Mouse (Mus musculus): Measurements from ENCODE around the gene Arhgap10. TPM values are rescaled to one million over a fixed set of nuclear protein-coding genes. Genes with fewer than 3 reads are reported as not detected.

The Arhgap10 gene
- total and polyA plus RNA-seq, 2 experiments from 2014 or later: 23.6 to 33.3 TPM

GRCm38 (mm10) chr8:77223123-77223522 lies 294.6 kb downstream of the Arhgap10 start:
- H3K4me2 ChIP-seq (ENCODE audit: low read depth, low read length): no peak overlapping the region
- H3K9ac ChIP-seq (replicated peaks; ENCODE audit: low read depth, low read length): no peak overlapping the region
- WGBS: 40% methylated on average over 4 of the region's 4 CpGs
- ATAC-seq (ENCODE audit: insufficient read depth, low read depth) (peak; percentile 73), DNase-seq (ENCODE audit: low spot score) (peak; percentile 26)
- H3K9me3 ChIP-seq (replicated peaks; ENCODE audit: control insufficient read depth, low read length): no peaks in the 10 kb centered on the region
- H3K36me3 ChIP-seq (replicated peaks; ENCODE audit: control insufficient read depth, insufficient read depth, low read length): no peaks in the 10 kb centered on the region
- H3K4me3 ChIP-seq (ENCODE audit: low read depth, low read length): no peak overlapping the region
- no peaks in the 10 kb centered on the region for H3K4me1 ChIP-seq (ENCODE audit: control insufficient read depth, insufficient read depth)
- H3K27ac ChIP-seq (ENCODE audit: low read depth): no peak overlapping the region
- H3K27me3 ChIP-seq (ENCODE audit: control insufficient read depth, insufficient read depth, low read length): no peaks in the 10 kb centered on the region
- TF ChIP-seq EP300 (IDR thresholded peaks at IDR 0.05; ENCODE audit: low read depth) (no peak), CTCF (IDR thresholded peaks at IDR 0.05; ENCODE audit: low read depth) (peak; percentile 31)

GRCm38 (mm10) chr8:77215191-77215590 lies 302.6 kb downstream of the Arhgap10 start:
- ATAC-seq (ENCODE audit: insufficient read depth, low read depth) (no peak), DNase-seq (ENCODE audit: low spot score) (no peak)
- WGBS: 66% methylated on average over 6 of the region's 6 CpGs
- peaks cover 7% of the 10 kb centered on the region; the same call in 1 of the 2 replicates for H3K4me1 ChIP-seq (ENCODE audit: control insufficient read depth, insufficient read depth)
- no peaks in the 10 kb centered on the region for H3K27me3 ChIP-seq (ENCODE audit: control insufficient read depth, insufficient read depth, low read length)
- no peak overlapping the region for H3K4me2 ChIP-seq (ENCODE audit: low read depth, low read length)
- TF ChIP-seq CTCF (IDR thresholded peaks at IDR 0.05; ENCODE audit: low read depth): no peak
- no peak for TF ChIP-seq EP300 (IDR thresholded peaks at IDR 0.05; ENCODE audit: low read depth)
- H3K9ac ChIP-seq (replicated peaks; ENCODE audit: low read depth, low read length): no peak overlapping the region
- no peak overlapping the region for H3K4me3 ChIP-seq (ENCODE audit: low read depth, low read length)
- H3K36me3 ChIP-seq (replicated peaks; ENCODE audit: control insufficient read depth, insufficient read depth, low read length): no peaks in the 10 kb centered on the region
- no peak overlapping the region for H3K27ac ChIP-seq (ENCODE audit: low read depth)
- no peaks in the 10 kb centered on the region for H3K9me3 ChIP-seq (replicated peaks; ENCODE audit: control insufficient read depth, low read length)

GRCm38 (mm10) chr8:77214665-77215064 lies 303.1 kb downstream of the Arhgap10 start:
- H3K9me3 ChIP-seq (replicated peaks; ENCODE audit: control insufficient read depth, low read length): no peaks in the 10 kb centered on the region
- H3K9ac ChIP-seq (replicated peaks; ENCODE audit: low read depth, low read length): no peak overlapping the region
- H3K4me2 ChIP-seq (ENCODE audit: low read depth, low read length): no peak overlapping the region
- TF ChIP-seq EP300 (IDR thresholded peaks at IDR 0.05; ENCODE audit: low read depth): no peak
- TF ChIP-seq CTCF (IDR thresholded peaks at IDR 0.05; ENCODE audit: low read depth): no peak
- H3K27me3 ChIP-seq (ENCODE audit: control insufficient read depth, insufficient read depth, low read length): no peaks in the 10 kb centered on the region
- peaks cover 7% of the 10 kb centered on the region; the same call in 1 of the 2 replicates for H3K4me1 ChIP-seq (ENCODE audit: control insufficient read depth, insufficient read depth)
- WGBS: 40% methylated on average over 8 of the region's 8 CpGs
- no peak overlapping the region for H3K4me3 ChIP-seq (ENCODE audit: low read depth, low read length)
- no peaks in the 10 kb centered on the region for H3K36me3 ChIP-seq (replicated peaks; ENCODE audit: control insufficient read depth, insufficient read depth, low read length)
- peak; percentile 66 for DNase-seq (ENCODE audit: low spot score)
- ATAC-seq (ENCODE audit: insufficient read depth, low read depth): no peak
- no peak overlapping the region for H3K27ac ChIP-seq (ENCODE audit: low read depth)

- ATAC-seq (ENCODE audit: insufficient read depth, low read depth) (no peak), DNase-seq (ENCODE audit: low spot score) (no peak)
- 72% methylated on average over 3 of the region's 3 CpGs for WGBS
- Histone ChIP-seq H3K27ac (ENCODE audit: low read depth) (no peak overlapping the region), H3K27me3 (ENCODE audit: control insufficient read depth, insufficient read depth, low read length) (no peaks in the 10 kb centered on the region), H3K9me3 (replicated peaks; ENCODE audit: control insufficient read depth, low read length) (no peaks in the 10 kb centered on the region), H3K4me3 (ENCODE audit: low read depth, low read length) (no peak overlapping the region), H3K9ac (replicated peaks; ENCODE audit: low read depth, low read length) (no peak overlapping the region), H3K36me3 (replicated peaks; ENCODE audit: control insufficient read depth, insufficient read depth, low read length) (no peaks in the 10 kb centered on the region), H3K4me1 (ENCODE audit: control insufficient read depth, insufficient read depth) (peaks cover 7% of the 10 kb centered on the region; the same call in 1 of the 2 replicates), H3K4me2 (ENCODE audit: low read depth, low read length) (no peak overlapping the region)
- TF ChIP-seq CTCF (IDR thresholded peaks at IDR 0.05; ENCODE audit: low read depth) (no peak), EP300 (IDR thresholded peaks at IDR 0.05; ENCODE audit: low read depth) (no peak)
Measured at GRCm38 (mm10) chr8:77213893-77214464, 303.8 kb downstream of the Arhgap10 start.

- Histone ChIP-seq H3K27ac (ENCODE audit: low read depth) (no peak overlapping the region), H3K27me3 (ENCODE audit: control insufficient read depth, insufficient read depth, low read length) (no peaks in the 10 kb centered on the region), H3K36me3 (replicated peaks; ENCODE audit: control insufficient read depth, insufficient read depth, low read length) (no peaks in the 10 kb centered on the region), H3K4me2 (ENCODE audit: low read depth, low read length) (no peak overlapping the region), H3K4me1 (ENCODE audit: control insufficient read depth, insufficient read depth) (peaks cover 2% of the 10 kb centered on the region; the same call in 1 of the 2 replicates), H3K9ac (replicated peaks; ENCODE audit: low read depth, low read length) (no peak overlapping the region), H3K4me3 (ENCODE audit: low read depth, low read length) (no peak overlapping the region), H3K9me3 (replicated peaks; ENCODE audit: control insufficient read depth, low read length) (no peaks in the 10 kb centered on the region)
- WGBS: 77% methylated on average over 3 of the region's 3 CpGs
- TF ChIP-seq EP300 (IDR thresholded peaks at IDR 0.05; ENCODE audit: low read depth) (no peak), CTCF (IDR thresholded peaks at IDR 0.05; ENCODE audit: low read depth) (no peak)
- DNase-seq (ENCODE audit: low spot score): no peak
- no peak for ATAC-seq (ENCODE audit: insufficient read depth, low read depth)
Measured at GRCm38 (mm10) chr8:77209297-77209696, 308.5 kb downstream of the Arhgap10 start.

Other genes with a start within 250 kb of the Arhgap10 start
- 13.8 and 15.1 TPM in 2 replicates for gene Prmt9, start 31.4 kb upstream of the Arhgap10 start, total RNA-seq (2014; rRNA removed; ENCODE audit: low replicate concordance)
- gene Prmt9, start 31.4 kb upstream of the Arhgap10 start, polyA plus RNA-seq (2015; fragmentation: Nextera tagmentation; extraction: Ambion mirVana): 13.3 and 14.9 TPM in 2 replicates
- gene Tmem184c, start 92.7 kb upstream of the Arhgap10 start, total RNA-seq (2014; rRNA removed; ENCODE audit: low replicate concordance): 11.9 and 17.5 TPM in 2 replicates
- 17.1 and 18.9 TPM in 2 replicates for gene Tmem184c, start 92.7 kb upstream of the Arhgap10 start, polyA plus RNA-seq (2015; fragmentation: Nextera tagmentation; extraction: Ambion mirVana)
- 37.0 and 43.7 TPM in 2 replicates for gene Ednra, start 206.5 kb upstream of the Arhgap10 start, total RNA-seq (2014; rRNA removed; ENCODE audit: low replicate concordance)
- gene Ednra, start 206.5 kb upstream of the Arhgap10 start, polyA plus RNA-seq (2015; fragmentation: Nextera tagmentation; extraction: Ambion mirVana): 25.5 and 35.2 TPM in 2 replicates

Measured in heart, postnatal 0 days (tissue).